Mouse (Mus musculus) heart, embryonic 13.5 days (tissue): ENCODE measurements around the gene 3425401B19Rik. TPM values are rescaled to one million over a fixed set of nuclear protein-coding genes. Genes with fewer than 3 reads are reported as not detected.

Source experiments
- ATAC-seq: fragments of 200-750 bp; cut with Nextera tagmentation; 2 replicates; pipeline ENCODE4 v1.8.0; 2017; ENCODE audit warnings: moderate TSS enrichment; ENCODE audit not compliant: insufficient number of reproducible peaks, low FRiP score, low TSS enrichment; ENCODE audit errors: extremely low read depth
- H3K27ac ChIP-seq: fragments of 300-500 bp; sonication (generic); replicated peaks from 2 replicates; pipeline ENCODE4 v1.5.1; 2015; ENCODE audit warnings: moderate library complexity, mild to moderate bottlenecking, inconsistent platforms
- H3K27me3 ChIP-seq: fragments of 300-500 bp; sonication (generic); replicated peaks from 2 replicates; pipeline ENCODE4 v1.6.1; 2015; ENCODE audit warnings: mild to moderate bottlenecking, inconsistent platforms
- H3K36me3 ChIP-seq: fragments of 300-500 bp; sonication (generic); 2 replicates; pipeline ENCODE4 v1.6.1; 2015; ENCODE audit warnings: mild to moderate bottlenecking, inconsistent platforms
- H3K4me1 ChIP-seq: fragments of 300-500 bp; sonication (generic); 2 replicates; pipeline ENCODE4 v1.6.1; 2015; ENCODE audit warnings: inconsistent platforms
- H3K4me2 ChIP-seq: fragments of 300-500 bp; sonication (generic); 2 replicates; pipeline ENCODE4 v1.6.1; 2015; ENCODE audit warnings: inconsistent platforms, mild to moderate bottlenecking, moderate library complexity
- H3K4me3 ChIP-seq: fragments of 300-500 bp; sonication (generic); 2 replicates; pipeline ENCODE4 v1.5.1; 2015; ENCODE audit warnings: moderate library complexity, mild to moderate bottlenecking, inconsistent platforms
- H3K9ac ChIP-seq: fragments of 300-500 bp; sonication (generic); 2 replicates; pipeline ENCODE4 v1.6.1; 2015; ENCODE audit warnings: inconsistent platforms, mild to moderate bottlenecking, moderate library complexity
- H3K9me3 ChIP-seq: fragments of 300-500 bp; sonication (generic); 2 replicates; pipeline ENCODE4 v1.6.1; 2016; ENCODE audit warnings: inconsistent platforms
- WGBS: fragments of 180-500 bp; shearing (Covaris S2); methylation state at CpG from one replicate; pipeline ENCODE4 v1.1.7; 2015; ENCODE audit warnings: mixed read lengths; 5-methylcytosine and 5-hydroxymethylcytosine counted together
- polyA plus RNA-seq: library from polyadenylated mRNA; unstranded; fragments of >200 nt; fragmentation: Nextera tagmentation; extraction: Ambion mirVana; gene quantifications from 2 replicates; pipeline ENCODE4 v1.2.1, GENCODE M21; 2015

3425401B19Rik gene
- polyA plus RNA-seq, 1 experiment from 2014 or later = 10.6 TPM

DNA sequence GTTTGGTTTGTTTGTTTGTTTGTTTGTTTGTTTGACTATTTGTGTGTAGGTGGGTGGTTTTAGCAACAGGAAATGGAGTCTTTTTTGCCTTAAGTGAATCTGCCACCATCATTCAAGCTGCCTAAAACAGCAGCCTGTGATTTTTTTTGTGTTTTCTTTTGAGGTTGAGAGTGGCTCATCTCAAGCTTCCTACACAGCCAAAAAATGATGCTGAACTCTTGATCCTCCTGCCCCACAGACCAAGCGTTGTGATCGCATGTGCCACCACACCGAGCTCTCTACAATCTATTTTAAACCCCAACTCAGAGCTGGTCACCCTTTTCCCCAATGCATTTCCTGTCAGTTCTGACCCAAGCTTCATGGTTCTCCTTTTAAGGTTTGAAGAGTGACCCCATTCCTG lies 13.5 kb upstream of the 3425401B19Rik start:
- Histone ChIP-seq H3K4me2 (no peak overlapping the region), H3K27me3 (peaks cover 39% of the 10 kb centered on the region), H3K9ac (no peak overlapping the region), H3K4me3 (no peak overlapping the region), H3K36me3 (no peaks in the 10 kb centered on the region), H3K4me1 (peaks cover 29% of the 10 kb centered on the region), H3K9me3 (no peaks in the 10 kb centered on the region), H3K27ac (no peak overlapping the region)
- ATAC-seq = no peak
- 56% methylated on average over 3 of the region's 3 CpGs for WGBS

DNA sequence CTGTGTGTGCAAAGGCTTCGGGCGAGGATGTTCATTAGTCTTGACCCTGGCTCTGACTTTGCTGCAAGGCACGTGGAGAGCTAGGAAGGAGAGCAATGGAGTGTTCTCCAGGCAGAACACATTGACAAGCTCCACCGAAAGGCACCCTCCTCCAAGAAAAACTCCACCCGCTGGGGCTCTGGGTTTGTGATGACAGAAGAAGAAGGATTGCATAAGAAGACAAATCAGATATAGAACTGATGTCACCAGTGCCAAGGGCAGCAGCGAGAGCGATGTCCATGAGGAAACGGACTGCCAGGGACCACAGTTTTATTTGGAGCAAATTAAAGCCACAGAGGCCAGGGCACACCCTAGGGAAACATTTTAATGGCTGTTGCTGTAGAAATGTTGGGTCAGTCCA lies 12.7 kb upstream of the 3425401B19Rik start:
- no peaks in the 10 kb centered on the region for H3K9me3 ChIP-seq
- H3K9ac ChIP-seq = no peak overlapping the region
- H3K36me3 ChIP-seq = no peaks in the 10 kb centered on the region
- no peak for ATAC-seq
- peaks cover 33% of the 10 kb centered on the region for H3K4me1 ChIP-seq
- H3K27ac ChIP-seq = no peak overlapping the region
- H3K4me2 ChIP-seq = no peak overlapping the region
- H3K27me3 ChIP-seq = peaks cover 36% of the 10 kb centered on the region
- WGBS = 68% methylated on average over 8 of the region's 8 CpGs
- H3K4me3 ChIP-seq = no peak overlapping the region

- no peaks in the 10 kb centered on the region for H3K9me3 ChIP-seq
- no peak overlapping the region for H3K9ac ChIP-seq
- ATAC-seq = no peak
- no peak overlapping the region for H3K4me3 ChIP-seq
- H3K27me3 ChIP-seq = peaks cover 29% of the 10 kb centered on the region
- no peaks in the 10 kb centered on the region for H3K36me3 ChIP-seq
- peaks cover 26% of the 10 kb centered on the region for H3K4me1 ChIP-seq
- H3K4me2 ChIP-seq = no peak overlapping the region
- 82% methylated on average over 2 of the region's 2 CpGs for WGBS
- H3K27ac ChIP-seq = no peak overlapping the region
These were observed 11.3 kb upstream of the 3425401B19Rik start for GRCm38 (mm10) chr14:32696344-32696743.

DNA sequence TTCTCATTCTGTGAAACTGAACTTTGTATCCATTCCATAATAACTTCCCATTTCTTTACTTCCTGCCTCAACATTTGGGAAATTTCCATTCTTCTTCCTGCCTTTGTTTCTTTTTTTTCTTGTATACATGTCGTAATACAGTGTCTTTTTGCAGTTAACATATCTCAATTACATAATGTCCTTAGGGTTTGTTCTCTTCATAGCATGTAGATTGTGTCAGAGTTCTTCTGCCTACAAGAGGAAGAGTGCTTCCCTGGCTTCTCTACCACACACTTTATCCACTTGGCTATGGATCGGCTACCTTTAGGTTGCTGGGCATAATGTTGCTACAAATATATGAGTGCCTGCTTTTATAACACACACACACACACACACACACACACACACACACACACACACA lies 10.8 kb upstream of the 3425401B19Rik start:
- peaks cover 29% of the 10 kb centered on the region for H3K27me3 ChIP-seq
- H3K4me1 ChIP-seq = peaks cover 21% of the 10 kb centered on the region
- no peak for ATAC-seq
- H3K4me2 ChIP-seq = no peak overlapping the region
- H3K9ac ChIP-seq = no peak overlapping the region
- no peak overlapping the region for H3K27ac ChIP-seq
- WGBS = 74% methylated on average over 2 of the region's 2 CpGs
- H3K4me3 ChIP-seq = no peak overlapping the region
- H3K9me3 ChIP-seq = no peaks in the 10 kb centered on the region
- H3K36me3 ChIP-seq = no peaks in the 10 kb centered on the region

GRCm38 (mm10) chr14:32684735-32685105 lies 373 bp downstream of the 3425401B19Rik start:
- 0 out of 2 replicates have a peak, but pooled peaks cover 3% of the 10 kb centered on the region for H3K27me3 ChIP-seq
- peak overlapping the region; percentile 62 for H3K4me3 ChIP-seq
- H3K36me3 ChIP-seq = no peaks in the 10 kb centered on the region
- ATAC-seq = no peak
- WGBS = 38% methylated on average over 19 of the region's 19 CpGs
- no peaks in the 10 kb centered on the region for H3K9me3 ChIP-seq
- peak overlapping the region; percentile 88 for H3K9ac ChIP-seq
- H3K4me2 ChIP-seq = peak overlapping the region; percentile 70
- peaks cover 54% of the 10 kb centered on the region for H3K4me1 ChIP-seq
- H3K27ac ChIP-seq = peak overlapping the region; percentile 97

DNA sequence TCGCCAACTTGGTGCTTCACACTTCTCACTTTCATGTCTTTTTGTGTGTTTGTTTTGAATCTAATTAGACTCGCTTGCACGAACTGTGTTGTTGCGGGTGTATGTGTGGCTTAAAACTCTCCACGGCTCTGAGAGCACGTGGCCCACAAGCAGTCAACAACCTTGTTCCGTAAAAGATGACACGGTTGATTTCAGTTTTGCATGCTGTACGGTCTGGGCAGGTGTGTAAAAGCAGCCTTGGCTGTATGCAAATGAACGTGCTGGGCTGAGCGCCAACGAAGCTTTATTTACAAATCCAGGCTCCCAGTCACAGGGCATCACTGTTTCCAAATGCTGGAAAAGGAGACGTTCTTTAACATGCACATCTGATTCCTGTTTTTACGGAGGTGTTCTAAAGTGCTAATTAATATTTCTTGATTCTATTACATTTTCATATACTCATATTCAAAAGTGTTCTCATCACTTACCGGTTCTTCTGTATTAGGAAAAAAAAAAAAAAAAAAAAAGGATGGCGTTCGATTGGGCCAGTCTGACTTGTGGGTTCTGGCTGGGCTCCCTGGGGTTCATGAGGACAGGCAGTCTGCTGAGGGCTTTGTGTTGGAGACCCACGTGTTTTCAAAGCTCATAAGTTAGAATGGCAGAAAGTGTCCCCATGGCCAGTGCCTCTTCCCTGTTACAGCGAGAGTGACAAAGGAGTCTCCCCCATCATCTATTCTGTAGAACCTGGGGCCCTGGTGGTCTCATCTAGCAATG lies 935 bp downstream of the 3425401B19Rik start:
- Histone ChIP-seq H3K4me3 (peak overlapping the region; percentile 62), H3K36me3 (no peaks in the 10 kb centered on the region), H3K9ac (peak overlapping the region; percentile 88), H3K4me1 (peaks cover 60% of the 10 kb centered on the region), H3K27me3 (0 out of 2 replicates have a peak, but pooled peaks cover 3% of the 10 kb centered on the region), H3K9me3 (no peaks in the 10 kb centered on the region), H3K27ac (peak overlapping the region; percentile 97), H3K4me2 (peak overlapping the region; percentile 70)
- ATAC-seq = no peak
- WGBS = 42% methylated on average over 19 of the region's 19 CpGs

DNA sequence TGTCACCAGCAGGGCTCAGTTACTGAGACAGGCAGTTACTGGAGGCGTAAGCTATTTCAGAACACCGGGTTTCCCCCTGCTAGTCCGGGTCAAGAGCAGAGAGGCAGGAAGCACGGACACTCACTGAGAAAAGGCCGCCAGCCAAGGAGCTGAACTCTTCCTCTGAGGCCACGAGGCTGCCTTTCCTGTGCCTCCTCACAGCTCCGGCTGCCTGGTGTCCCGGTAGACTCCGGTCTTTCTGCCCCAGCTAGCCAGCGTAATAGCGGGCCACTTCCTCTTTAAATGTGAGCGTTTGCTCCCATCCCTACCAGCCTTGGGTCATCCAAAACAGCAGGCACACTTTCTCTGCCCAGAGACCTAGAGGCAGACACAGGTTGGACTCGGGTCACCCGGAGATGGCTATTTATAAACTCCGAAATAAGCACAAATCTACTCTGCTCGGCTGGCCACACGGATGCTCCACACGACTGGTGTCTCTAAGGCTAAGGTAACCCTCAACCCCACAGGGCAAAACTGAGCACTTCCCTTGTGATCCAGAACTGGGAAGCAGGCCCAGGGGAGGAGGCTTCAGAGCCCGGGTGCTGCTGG lies 1.7 kb downstream of the 3425401B19Rik start:
- no peaks in the 10 kb centered on the region for H3K9me3 ChIP-seq
- peak overlapping the region; percentile 97 for H3K27ac ChIP-seq
- H3K9ac ChIP-seq = peak overlapping the region; percentile 88
- ATAC-seq = 0 out of 2 replicates have a peak, but pooled peaks have one; percentile 7
- peak overlapping the region; percentile 70 for H3K4me2 ChIP-seq
- no peaks in the 10 kb centered on the region for H3K36me3 ChIP-seq
- peak overlapping the region; percentile 62 for H3K4me3 ChIP-seq
- peaks cover 67% of the 10 kb centered on the region for H3K4me1 ChIP-seq
- 0 out of 2 replicates have a peak, but pooled peaks cover 3% of the 10 kb centered on the region for H3K27me3 ChIP-seq
- whole genome bisulfite sequencing = 16% methylated on average over 19 of the region's 19 CpGs

DNA sequence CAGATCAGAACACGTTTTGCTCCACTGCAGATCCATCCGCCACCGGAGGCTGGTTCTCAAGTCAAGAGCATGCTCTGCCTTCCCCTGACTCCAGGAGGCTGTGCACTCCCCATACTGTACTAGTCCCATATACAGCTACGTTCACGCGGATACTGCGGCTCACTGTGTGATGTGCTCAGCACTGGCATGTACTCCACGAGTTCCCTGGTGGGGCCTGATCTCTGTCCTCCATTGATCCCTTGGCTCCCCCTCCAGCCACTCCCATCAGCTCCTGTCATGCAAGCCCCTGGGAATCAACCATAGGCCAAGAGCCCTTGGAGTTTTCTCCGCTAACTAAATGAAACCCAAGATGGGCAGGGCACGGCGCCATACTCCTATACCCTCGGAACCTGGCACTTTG lies 2.6 kb downstream of the 3425401B19Rik start:
- Histone ChIP-seq H3K4me3 (peak overlapping the region; percentile 62), H3K27ac (peak overlapping the region; percentile 97; the same call in 1 of the 2 replicates), H3K27me3 (0 out of 2 replicates have a peak, but pooled peaks cover 3% of the 10 kb centered on the region), H3K4me1 (peaks cover 74% of the 10 kb centered on the region), H3K36me3 (no peaks in the 10 kb centered on the region), H3K9ac (peak overlapping the region; percentile 88), H3K4me2 (peak overlapping the region; percentile 70), H3K9me3 (no peaks in the 10 kb centered on the region)
- no peak for ATAC-seq
- 87% methylated on average over 12 of the region's 12 CpGs for WGBS

- 80% methylated on average over 3 of the region's 3 CpGs for WGBS
- ATAC-seq = no peak
- H3K36me3 ChIP-seq = no peaks in the 10 kb centered on the region
- H3K4me2 ChIP-seq = no peak overlapping the region
- 0 out of 2 replicates have a peak, but pooled peaks cover 3% of the 10 kb centered on the region for H3K27me3 ChIP-seq
- H3K4me3 ChIP-seq = no peak overlapping the region
- H3K9me3 ChIP-seq = no peaks in the 10 kb centered on the region
- no peak overlapping the region for H3K27ac ChIP-seq
- no peak overlapping the region for H3K9ac ChIP-seq
- H3K4me1 ChIP-seq = peaks cover 67% of the 10 kb centered on the region
These were observed 3.5 kb downstream of the 3425401B19Rik start for GRCm38 (mm10) chr14:32681603-32682002.

GRCm38 (mm10) chr14:32678565-32678964 lies 6.5 kb downstream of the 3425401B19Rik start:
- H3K9ac ChIP-seq = no peak overlapping the region; the same call in 1 of the 2 replicates
- H3K9me3 ChIP-seq = no peaks in the 10 kb centered on the region
- no peak overlapping the region for H3K27ac ChIP-seq
- no peak overlapping the region for H3K4me3 ChIP-seq
- 72% methylated on average over 3 of the region's 3 CpGs for WGBS
- no peak for ATAC-seq
- H3K4me2 ChIP-seq = no peak overlapping the region
- H3K36me3 ChIP-seq = no peaks in the 10 kb centered on the region
- H3K4me1 ChIP-seq = peaks cover 46% of the 10 kb centered on the region
- H3K27me3 ChIP-seq = 0 out of 2 replicates have a peak, but pooled peaks cover 3% of the 10 kb centered on the region

GRCm38 (mm10) chr14:32673178-32673577 lies 11.9 kb downstream of the 3425401B19Rik start:
- 40% methylated on average over 3 of the region's 3 CpGs for WGBS
- no peak overlapping the region for H3K4me3 ChIP-seq
- no peak; the same call in 1 of the 2 replicates for ATAC-seq
- peaks cover 28% of the 10 kb centered on the region for H3K4me1 ChIP-seq
- peaks cover under 1% of the 10 kb centered on the region; the same call in 1 of the 2 replicates for H3K36me3 ChIP-seq
- no peaks in the 10 kb centered on the region for H3K27me3 ChIP-seq
- H3K9ac ChIP-seq = no peak overlapping the region
- no peaks in the 10 kb centered on the region for H3K9me3 ChIP-seq
- no peak overlapping the region for H3K4me2 ChIP-seq
- H3K27ac ChIP-seq = 0 out of 2 replicates have a peak overlapping the region, but pooled peaks have one; percentile 10
